Mouse (Mus musculus) midbrain, embryonic 16.5 days (tissue): Measurements from ENCODE around the gene Dtx2. TPM values are rescaled to one million over a fixed set of nuclear protein-coding genes. Genes with fewer than 3 reads are reported as not detected.
A peak's percentile ranks its signal among the peaks of the same experiment; 100 is the strongest.

Experiments
- ATAC-seq: fragments of 200-750 bp; cut with Nextera tagmentation; 2 replicates; pipeline ENCODE4 v1.8.0; 2017; ENCODE audit warnings: moderate TSS enrichment
- H3K27ac ChIP-seq: fragments of 300-500 bp; sonication (generic); 2 replicates; pipeline ENCODE4 v1.5.1; 2014; ENCODE audit warnings: mild to moderate bottlenecking, low read length, mixed read lengths
- H3K27me3 ChIP-seq: fragments of 300-500 bp; sonication (generic); 2 replicates; pipeline ENCODE4 v1.6.1; 2014; ENCODE audit warnings: low read depth, low read length, mixed read lengths; ENCODE audit not compliant: control insufficient read depth, insufficient read depth
- H3K36me3 ChIP-seq: fragments of 300-500 bp; sonication (generic); 2 replicates; pipeline ENCODE4 v1.6.1; 2014; ENCODE audit warnings: mild to moderate bottlenecking, low read length, moderate library complexity, mixed read lengths; ENCODE audit not compliant: control insufficient read depth, insufficient read depth
- H3K4me1 ChIP-seq: fragments of 300-500 bp; sonication (generic); 2 replicates; pipeline ENCODE4 v1.6.1; 2014; ENCODE audit warnings: mild to moderate bottlenecking, low read length, mixed read lengths; ENCODE audit not compliant: control insufficient read depth, insufficient read depth
- H3K4me2 ChIP-seq: fragments of 300-500 bp; sonication (generic); 2 replicates; pipeline ENCODE4 v1.6.1; 2014; ENCODE audit warnings: mild to moderate bottlenecking, low read length, mixed read lengths
- H3K4me3 ChIP-seq: fragments of 300-500 bp; sonication (generic); 2 replicates; pipeline ENCODE4 v1.5.1; 2014; ENCODE audit warnings: low read depth, mild to moderate bottlenecking, low read length, moderate library complexity, mixed read lengths
- H3K9ac ChIP-seq: fragments of 300-500 bp; sonication (generic); 2 replicates; pipeline ENCODE4 v1.6.1; 2014; ENCODE audit warnings: low read depth, low read length, mixed read lengths
- H3K9me3 ChIP-seq: fragments of 300-500 bp; sonication (generic); replicated peaks from 2 replicates; pipeline ENCODE4 v1.6.1; 2014; ENCODE audit warnings: mild to moderate bottlenecking, low read length, mixed read lengths; ENCODE audit not compliant: control insufficient read depth, poor library complexity, severe bottlenecking
- WGBS: fragments of 180-500 bp; shearing (Covaris S2); extraction: QIAGEN DNeasy Blood & Tissue Kit; methylation state at CpG from one replicate; pipeline ENCODE4 v1.1.7; 2014; 5-methylcytosine and 5-hydroxymethylcytosine counted together
- polyA plus RNA-seq: library from polyadenylated mRNA; unstranded; fragments of >200 nt; fragmentation: Nextera tagmentation; extraction: Ambion mirVana; gene quantifications from 2 replicates; pipeline ENCODE4 v1.2.1, GENCODE M21; 2015

Gene Dtx2
- 24.0 and 26.1 TPM in 2 replicates for polyA plus RNA-seq

GRCm38 (mm10) chr5:135994725-135995687, at the start of gene Dtx2:
Gene Dtx2, plus strand, starts transcription at chr5:135994800.
- peak; percentile 94 for ATAC-seq
- Histone ChIP-seq H3K4me3 (peak within 1 kb of the TSS; percentile 80), H3K4me2 (peak within 1 kb of the TSS; percentile 74), H3K9ac (peak within 1 kb of the TSS; percentile 81), H3K9me3 (no peaks in the 10 kb centered on the region), H3K27me3 (no peaks in the 10 kb centered on the region), H3K27ac (peak within 1 kb of the TSS; percentile 86), H3K4me1 (peaks cover 11% of the 10 kb centered on the region), H3K36me3 (peaks cover 5% of the 10 kb centered on the region; the same call in 1 of the 2 replicates)
- 1% methylated on average over 44 of the region's 47 CpGs for WGBS

GRCm38 (mm10) chr5:135945916-135946408, 48.6 kb upstream of the Dtx2 start:
- Histone ChIP-seq H3K4me1 (peaks cover 5% of the 10 kb centered on the region; the same call in 1 of the 2 replicates), H3K4me2 (peak overlapping the region; percentile 33), H3K9me3 (no peaks in the 10 kb centered on the region), H3K9ac (peak overlapping the region; percentile 41; the same call in 1 of the 2 replicates), H3K27ac (no peak overlapping the region), H3K36me3 (no peaks in the 10 kb centered on the region), H3K27me3 (no peaks in the 10 kb centered on the region), H3K4me3 (no peak overlapping the region)
- ATAC-seq: no peak
- 38% methylated on average over 10 of the region's 10 CpGs for WGBS

- Histone ChIP-seq H3K27me3 (no peaks in the 10 kb centered on the region), H3K27ac (no peak overlapping the region), H3K9me3 (no peaks in the 10 kb centered on the region), H3K4me1 (peaks cover 5% of the 10 kb centered on the region; the same call in 1 of the 2 replicates), H3K4me2 (no peak overlapping the region), H3K36me3 (no peaks in the 10 kb centered on the region), H3K4me3 (no peak overlapping the region), H3K9ac (no peak overlapping the region)
- no peak for ATAC-seq
- 72% methylated on average over 5 of the region's 5 CpGs for WGBS
These were observed 48.0 kb upstream of the Dtx2 start for GRCm38 (mm10) chr5:135946621-135947020.

- H3K4me2 ChIP-seq: no peak overlapping the region
- no peak overlapping the region for H3K4me3 ChIP-seq
- 90% methylated on average over 11 of the region's 11 CpGs for WGBS
- no peaks in the 10 kb centered on the region for H3K9me3 ChIP-seq
- ATAC-seq: no peak
- H3K27me3 ChIP-seq: no peaks in the 10 kb centered on the region
- no peak overlapping the region for H3K9ac ChIP-seq
- no peaks in the 10 kb centered on the region for H3K36me3 ChIP-seq
- H3K4me1 ChIP-seq: peaks cover 2% of the 10 kb centered on the region; the same call in 1 of the 2 replicates
- H3K27ac ChIP-seq: no peak overlapping the region
These were observed 43.7 kb upstream of the Dtx2 start for GRCm38 (mm10) chr5:135950710-135951412.

- Histone ChIP-seq H3K9ac (no peak overlapping the region), H3K4me3 (no peak overlapping the region), H3K36me3 (no peaks in the 10 kb centered on the region), H3K27ac (no peak overlapping the region), H3K27me3 (no peaks in the 10 kb centered on the region), H3K4me2 (no peak overlapping the region), H3K4me1 (peaks cover 1% of the 10 kb centered on the region; the same call in 1 of the 2 replicates), H3K9me3 (no peaks in the 10 kb centered on the region)
- ATAC-seq: no peak
- 91% methylated on average over 2 of the region's 2 CpGs for WGBS
These were observed 42.9 kb upstream of the Dtx2 start for GRCm38 (mm10) chr5:135951660-135952059.

- Histone ChIP-seq H3K27me3 (no peaks in the 10 kb centered on the region), H3K4me3 (no peak overlapping the region), H3K4me2 (no peak overlapping the region), H3K4me1 (peaks cover 7% of the 10 kb centered on the region; the same call in 1 of the 2 replicates), H3K36me3 (no peaks in the 10 kb centered on the region), H3K9me3 (no peaks in the 10 kb centered on the region), H3K27ac (no peak overlapping the region), H3K9ac (no peak overlapping the region)
- 97% methylated on average over 2 of the region's 2 CpGs for WGBS
- ATAC-seq: no peak
These were observed 41.8 kb upstream of the Dtx2 start for GRCm38 (mm10) chr5:135952830-135953229.

- Histone ChIP-seq H3K9ac (peak overlapping the region; percentile 58), H3K4me1 (peaks cover 12% of the 10 kb centered on the region; the same call in 1 of the 2 replicates), H3K36me3 (no peaks in the 10 kb centered on the region), H3K4me3 (peak overlapping the region; percentile 34; the same call in 1 of the 2 replicates), H3K27me3 (no peaks in the 10 kb centered on the region), H3K4me2 (peak overlapping the region; percentile 61), H3K27ac (peak overlapping the region; percentile 87), H3K9me3 (no peaks in the 10 kb centered on the region)
- ATAC-seq: no peak
- 81% methylated on average over 9 of the region's 9 CpGs for WGBS
These were observed 38.0 kb upstream of the Dtx2 start for GRCm38 (mm10) chr5:135956300-135957206.
